Mouse (Mus musculus) neural tube, embryonic 14.5 days (tissue): ENCODE data around the gene Ppp4c. TPM values are rescaled to one million over a fixed set of nuclear protein-coding genes. Genes with fewer than 3 reads are reported as not detected.

Experiments used
- ATAC-seq: fragments of 200-750 bp; cut with Nextera tagmentation; 2 replicates; pipeline ENCODE4 v1.8.0; 2017; ENCODE audit warnings: low read depth, mild to moderate bottlenecking, moderate TSS enrichment, moderate library complexity
- H3K27ac ChIP-seq: fragments of 300-500 bp; sonication (generic); 2 replicates; pipeline ENCODE4 v1.5.1; 2014; ENCODE audit warnings: low read depth, mild to moderate bottlenecking, control low read depth, low read length, moderate library complexity, mixed read lengths
- H3K27me3 ChIP-seq: fragments of 300-500 bp; sonication (generic); 2 replicates; pipeline ENCODE4 v1.6.1; 2014; ENCODE audit warnings: low read length; ENCODE audit not compliant: control insufficient read depth, insufficient read depth
- H3K36me3 ChIP-seq: fragments of 300-500 bp; sonication (generic); 2 replicates; pipeline ENCODE4 v1.6.1; 2014; ENCODE audit warnings: low read length, mixed read lengths; ENCODE audit not compliant: control insufficient read depth, insufficient read depth
- H3K4me1 ChIP-seq: fragments of 300-500 bp; sonication (generic); 2 replicates; pipeline ENCODE4 v1.6.1; 2014; ENCODE audit warnings: low read length; ENCODE audit not compliant: control insufficient read depth, insufficient read depth
- H3K4me2 ChIP-seq: fragments of 300-500 bp; sonication (generic); 2 replicates; pipeline ENCODE4 v1.6.1; 2014; ENCODE audit warnings: mild to moderate bottlenecking, low read depth, low read length, control low read depth
- H3K4me3 ChIP-seq: fragments of 300-500 bp; sonication (generic); 2 replicates; pipeline ENCODE4 v1.5.1; 2014; ENCODE audit warnings: low read depth, low read length, control low read depth, mixed read lengths
- H3K9ac ChIP-seq: fragments of 300-500 bp; sonication (generic); replicated peaks from 2 replicates; pipeline ENCODE4 v1.6.1; 2014; ENCODE audit warnings: low read depth, mild to moderate bottlenecking, control low read depth, low read length, mixed read lengths
- H3K9me3 ChIP-seq: fragments of 300-500 bp; sonication (generic); 2 replicates; pipeline ENCODE4 v1.6.1; 2016; ENCODE audit warnings: low read length; ENCODE audit not compliant: control insufficient read depth
- WGBS: fragments of 180-500 bp; shearing (Covaris S2); extraction: QIAGEN DNeasy Blood & Tissue Kit; methylation state at CpG from one replicate; pipeline ENCODE4 v1.1.7; 2014; 5-methylcytosine and 5-hydroxymethylcytosine counted together
- polyA plus RNA-seq: library from polyadenylated mRNA; unstranded; fragments of >200 nt; fragmentation: Nextera tagmentation; extraction: Ambion mirVana; gene quantifications from 2 replicates; pipeline ENCODE4 v1.2.1, GENCODE M21; 2014

The Ppp4c gene
- polyA plus RNA-seq, 1 experiment from 2014 or later: 154 TPM

GRCm38 (mm10) chr7:126741964-126742482, 50.3 kb downstream of the Ppp4c start:
- no peaks in the 10 kb centered on the region for H3K4me1 ChIP-seq
- WGBS: 94% methylated on average over 13 of the region's 13 CpGs
- H3K27me3 ChIP-seq: no peaks in the 10 kb centered on the region
- ATAC-seq: no peak
- H3K27ac ChIP-seq: no peak overlapping the region
- no peak overlapping the region for H3K4me3 ChIP-seq
- H3K9ac ChIP-seq: no peak overlapping the region
- H3K9me3 ChIP-seq: no peaks in the 10 kb centered on the region
- no peak overlapping the region for H3K4me2 ChIP-seq
- no peaks in the 10 kb centered on the region for H3K36me3 ChIP-seq

GRCm38 (mm10) chr7:126741452-126741851, 50.8 kb downstream of the Ppp4c start:
- WGBS: 90% methylated on average over 5 of the region's 5 CpGs
- no peak overlapping the region for H3K4me2 ChIP-seq
- H3K36me3 ChIP-seq: no peaks in the 10 kb centered on the region
- H3K4me1 ChIP-seq: no peaks in the 10 kb centered on the region
- no peaks in the 10 kb centered on the region for H3K9me3 ChIP-seq
- ATAC-seq: no peak
- H3K27ac ChIP-seq: no peak overlapping the region
- no peaks in the 10 kb centered on the region for H3K27me3 ChIP-seq
- no peak overlapping the region for H3K9ac ChIP-seq
- no peak overlapping the region for H3K4me3 ChIP-seq

GRCm38 (mm10) chr7:126740977-126741376, 51.3 kb downstream of the Ppp4c start:
- Histone ChIP-seq H3K27me3 (no peaks in the 10 kb centered on the region), H3K4me3 (no peak overlapping the region), H3K9ac (no peak overlapping the region), H3K36me3 (no peaks in the 10 kb centered on the region), H3K27ac (no peak overlapping the region), H3K9me3 (no peaks in the 10 kb centered on the region), H3K4me2 (no peak overlapping the region), H3K4me1 (no peaks in the 10 kb centered on the region)
- ATAC-seq: no peak
- WGBS: 89% methylated on average over 5 of the region's 5 CpGs

DNA sequence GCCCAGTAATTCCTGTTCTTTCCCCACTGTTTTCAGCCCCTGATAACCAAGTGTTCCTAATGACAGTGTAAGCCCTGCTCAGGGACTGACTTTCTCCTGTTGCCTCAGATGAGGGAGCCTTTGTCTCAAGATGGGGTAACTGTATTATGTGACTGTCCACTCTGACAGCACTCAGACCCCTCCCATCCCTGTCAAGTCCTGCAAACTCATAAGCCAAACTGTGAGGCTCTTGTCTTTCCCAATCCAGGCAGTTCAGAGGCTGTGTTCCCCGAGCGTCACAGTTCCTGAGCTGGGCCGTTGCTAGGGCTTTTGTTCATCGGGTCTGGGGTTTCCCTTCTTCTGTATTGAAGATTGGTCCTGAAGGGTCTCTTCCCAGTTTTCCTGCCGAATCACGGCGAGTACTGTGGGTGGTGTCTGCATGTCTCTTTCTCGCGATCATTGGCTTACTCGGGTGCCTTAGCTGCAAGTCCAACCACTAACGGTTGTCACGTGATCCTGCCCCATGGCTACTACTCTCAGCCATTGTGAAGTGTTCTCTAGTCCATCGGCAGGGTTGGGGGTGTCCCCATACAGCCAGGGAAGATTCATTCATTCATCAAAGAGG, 52.1 kb downstream of the Ppp4c start:
- Histone ChIP-seq H3K9me3 (no peaks in the 10 kb centered on the region), H3K4me3 (no peak overlapping the region), H3K4me1 (no peaks in the 10 kb centered on the region), H3K4me2 (no peak overlapping the region), H3K27ac (no peak overlapping the region), H3K9ac (no peak overlapping the region), H3K27me3 (no peaks in the 10 kb centered on the region), H3K36me3 (no peaks in the 10 kb centered on the region)
- no peak for ATAC-seq
- WGBS: 72% methylated on average over 13 of the region's 13 CpGs

DNA sequence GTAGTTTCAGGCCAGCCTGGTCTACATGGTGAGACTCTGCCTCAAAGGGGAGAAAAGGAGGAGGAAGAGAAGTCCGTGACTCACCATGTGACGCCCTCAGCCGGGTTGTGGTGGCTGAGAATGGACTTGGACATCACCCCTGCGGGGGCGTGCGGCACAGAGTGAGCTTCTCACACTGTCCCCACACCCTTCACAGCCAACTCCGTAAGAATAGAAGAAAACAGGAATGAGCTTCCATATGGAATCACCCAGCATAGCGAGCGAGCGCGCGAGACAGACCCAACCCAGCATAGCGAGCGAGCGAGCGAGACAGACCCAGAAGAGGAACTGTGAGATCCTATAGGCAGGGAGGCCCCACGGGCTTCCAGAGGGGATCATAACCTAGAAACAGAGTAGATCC, 52.7 kb downstream of the Ppp4c start:
- Histone ChIP-seq H3K9ac (no peak overlapping the region), H3K9me3 (no peaks in the 10 kb centered on the region), H3K27ac (no peak overlapping the region), H3K27me3 (no peaks in the 10 kb centered on the region), H3K4me3 (no peak overlapping the region), H3K4me1 (no peaks in the 10 kb centered on the region), H3K36me3 (no peaks in the 10 kb centered on the region), H3K4me2 (no peak overlapping the region)
- 87% methylated on average over 17 of the region's 17 CpGs for WGBS
- no peak for ATAC-seq

DNA sequence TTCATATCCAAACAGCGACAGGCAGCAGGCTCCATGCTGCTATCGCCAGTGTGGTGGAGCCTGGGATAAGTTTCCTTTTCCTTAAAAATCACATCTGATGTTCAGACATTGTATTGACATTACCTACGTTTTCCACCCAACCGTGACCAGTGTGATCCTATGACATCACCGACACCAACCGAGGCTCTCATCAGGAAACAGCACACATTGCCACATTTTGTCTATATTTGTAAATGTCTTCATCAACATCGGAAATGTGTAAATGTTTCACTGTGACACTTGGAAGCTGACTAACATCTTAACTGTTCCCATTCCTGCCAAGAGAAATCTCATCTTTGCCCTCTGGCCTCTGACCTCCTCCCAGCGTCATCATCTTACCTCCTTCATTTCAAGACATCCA, 56.2 kb downstream of the Ppp4c start:
- Histone ChIP-seq H3K4me1 (no peaks in the 10 kb centered on the region), H3K36me3 (no peaks in the 10 kb centered on the region), H3K27me3 (no peaks in the 10 kb centered on the region), H3K9me3 (no peaks in the 10 kb centered on the region), H3K4me3 (no peak overlapping the region), H3K4me2 (no peak overlapping the region), H3K27ac (no peak overlapping the region), H3K9ac (no peak overlapping the region)
- ATAC-seq: no peak
- WGBS: 86% methylated on average over 8 of the region's 8 CpGs

Other genes starting within 250 kb of the Ppp4c start
- 156 and 171 TPM in 2 replicates for gene Eif3c, start 226.1 kb downstream of the Ppp4c start, polyA plus RNA-seq
- 0.06 and 0.70 TPM in 2 replicates for gene Apobr, start 207.6 kb downstream of the Ppp4c start, polyA plus RNA-seq
- 24.9 and 26.6 TPM in 2 replicates for gene Cln3, start 206.7 kb downstream of the Ppp4c start, polyA plus RNA-seq
- gene Il27, start 197.6 kb downstream of the Ppp4c start, polyA plus RNA-seq: not detected in 2 replicates
- 2.2 and 10.8 TPM in 2 replicates for gene Nupr1, start 161.6 kb downstream of the Ppp4c start, polyA plus RNA-seq
- 58.0 and 61.5 TPM in 2 replicates for gene Sgf29, start 143.2 kb downstream of the Ppp4c start, polyA plus RNA-seq
- 0.59 and 2.2 TPM in 2 replicates for gene Sult1a1, start 116.1 kb downstream of the Ppp4c start, polyA plus RNA-seq
- 132 and 140 TPM in 2 replicates for gene Bola2, start 97.1 kb downstream of the Ppp4c start, polyA plus RNA-seq
- gene Slx1b, start 96.7 kb downstream of the Ppp4c start, polyA plus RNA-seq: 11.2 and 13.1 TPM in 2 replicates
- 98.8 and 104 TPM in 2 replicates for gene Coro1a, start 84.7 kb downstream of the Ppp4c start, polyA plus RNA-seq
- gene Mapk3, start 32.9 kb downstream of the Ppp4c start, polyA plus RNA-seq: 85.0 and 85.9 TPM in 2 replicates
- gene Gdpd3, start 26.2 kb downstream of the Ppp4c start, polyA plus RNA-seq: 1.8 and 2.4 TPM in 2 replicates
- gene Ypel3, start 15.5 kb downstream of the Ppp4c start, polyA plus RNA-seq: 219 and 246 TPM in 2 replicates
- 0.27 and 0.55 TPM in 2 replicates for gene Tbx6, start 11.0 kb downstream of the Ppp4c start, polyA plus RNA-seq
- gene Fam57b, start 5.2 kb upstream of the Ppp4c start, polyA plus RNA-seq: 50.9 and 64.4 TPM in 2 replicates
- gene 4930451I11Rik, start 39.1 kb upstream of the Ppp4c start, polyA plus RNA-seq: not detected in 2 replicates
- gene Doc2a, start 54.9 kb upstream of the Ppp4c start, polyA plus RNA-seq: 18.4 and 20.2 TPM in 2 replicates
- 11.0 and 15.2 TPM in 2 replicates for gene Hirip3, start 69.5 kb upstream of the Ppp4c start, polyA plus RNA-seq
- 86.7 and 92.4 TPM in 2 replicates for gene Ino80e, start 69.9 kb upstream of the Ppp4c start, polyA plus RNA-seq
- 28.9 and 36.5 TPM in 2 replicates for gene Taok2, start 92.2 kb upstream of the Ppp4c start, polyA plus RNA-seq
- gene Tmem219, start 130.4 kb upstream of the Ppp4c start, polyA plus RNA-seq: 29.4 and 32.2 TPM in 2 replicates
- 92.9 and 103 TPM in 2 replicates for gene Kctd13, start 136.4 kb upstream of the Ppp4c start, polyA plus RNA-seq
- gene Asphd1, start 157.1 kb upstream of the Ppp4c start, polyA plus RNA-seq: 5.8 and 10.6 TPM in 2 replicates
- gene Sez6l2, start 158.1 kb upstream of the Ppp4c start, polyA plus RNA-seq: 70.9 and 85.0 TPM in 2 replicates
- 105 and 107 TPM in 2 replicates for gene Cdipt, start 183.4 kb upstream of the Ppp4c start, polyA plus RNA-seq
- gene Cdiptos, start 183.6 kb upstream of the Ppp4c start, polyA plus RNA-seq: 0.86 and 1.2 TPM in 2 replicates
- gene Mvp, start 222.1 kb upstream of the Ppp4c start, polyA plus RNA-seq: 2.4 and 4.8 TPM in 2 replicates
- not detected in 2 replicates for gene Pagr1b, start 224.0 kb upstream of the Ppp4c start, polyA plus RNA-seq
- gene Pagr1a, start 224.9 kb upstream of the Ppp4c start, polyA plus RNA-seq: 30.4 and 46.9 TPM in 2 replicates
- 36.3 and 60.2 TPM in 2 replicates for gene Gm42742, start 228.6 kb upstream of the Ppp4c start, polyA plus RNA-seq
- gene Prrt2, start 228.7 kb upstream of the Ppp4c start, polyA plus RNA-seq: 41.4 and 63.5 TPM in 2 replicates
- 61.7 and 64.8 TPM in 2 replicates for gene Maz, start 234.5 kb upstream of the Ppp4c start, polyA plus RNA-seq
- 12.7 and 13.9 TPM in 2 replicates for gene Kif22, start 250.0 kb upstream of the Ppp4c start, polyA plus RNA-seq